Mouse (Mus musculus) MEL (cell line): ENCODE results near the gene Gm1123. TPM values are rescaled to one million over a fixed set of nuclear protein-coding genes. Genes with fewer than 3 reads are reported as not detected.

ENCODE experiments used
- DNase-seq: peaks from one replicate; pipeline ENCODE4 v3.0.0; 2011; ENCODE audit warnings: low read depth, low spot score
- H3K27ac ChIP-seq: 2 replicates; pipeline ENCODE4 v1.5.1; 2012; ENCODE audit warnings: low read depth, mild to moderate bottlenecking, control low read depth, low read length, moderate library complexity; ENCODE audit not compliant: control insufficient read depth
- H3K27me3 ChIP-seq, 2 experiments: fragments of 150-350 bp in 1 of 2; sonication (generic) in 1 of 2; 2 replicates each; pipeline ENCODE4 v1.6.1; 2012; ENCODE audit warnings: low read length in 2 of 2, mild to moderate bottlenecking in 2 of 2, improper control_type of control experiment in 1 of 2, moderate library complexity in 1 of 2; ENCODE audit not compliant: insufficient read depth in 2 of 2, control insufficient read depth in 1 of 2
- H3K36me3 ChIP-seq, 2 experiments: 2 replicates each; pipeline ENCODE4 v1.6.1; 2012 to 2014; ENCODE audit warnings: low read length in 2 of 2, improper control_type of control experiment in 1 of 2, inconsistent platforms in 1 of 2, mild to moderate bottlenecking in 1 of 2; ENCODE audit not compliant: insufficient read depth in 2 of 2, control insufficient read depth in 1 of 2
- H3K4me1 ChIP-seq, 2 experiments: fragments of 150-350 bp in 1 of 2; sonication (generic) in 1 of 2; 2 replicates each; pipeline ENCODE4 v1.6.1; 2012; ENCODE audit warnings: low read length in 2 of 2, improper control_type of control experiment in 1 of 2, mild to moderate bottlenecking in 1 of 2; ENCODE audit not compliant: insufficient read depth in 2 of 2, control insufficient read depth in 1 of 2
- H3K4me3 ChIP-seq, 2 experiments: fragments of 150-350 bp in 1 of 2; sonication (generic) in 1 of 2; 2 replicates each; pipeline ENCODE4 v1.5.1; 2012; ENCODE audit warnings: low read depth in 2 of 2, low read length in 2 of 2, mild to moderate bottlenecking in 2 of 2, moderate library complexity in 2 of 2, control low read depth in 1 of 2, improper control_type of control experiment in 1 of 2; ENCODE audit not compliant: control insufficient read depth in 1 of 2, insufficient read depth in 1 of 2
- H3K79me2 ChIP-seq: 2 replicates; pipeline ENCODE4 v1.6.1; 2012; ENCODE audit warnings: mild to moderate bottlenecking, low read length, moderate library complexity; ENCODE audit not compliant: control insufficient read depth, poor library complexity, insufficient read depth
- H3K9ac ChIP-seq: 2 replicates; pipeline ENCODE4 v1.6.1; 2012; ENCODE audit warnings: low read depth, mild to moderate bottlenecking, control low read depth, low read length, moderate library complexity; ENCODE audit not compliant: control insufficient read depth, poor library complexity, severe bottlenecking
- H3K9me3 ChIP-seq: fragments of 150-350 bp; sonication (generic); replicated peaks from 2 replicates; pipeline ENCODE4 v1.6.1; 2012; ENCODE audit warnings: mild to moderate bottlenecking, low read length, improper control_type of control experiment, moderate library complexity; ENCODE audit not compliant: insufficient read depth
- BHLHE40 ChIP-seq: IDR thresholded peaks from 2 replicates; pipeline ENCODE4 v1.6.1; 2012; ENCODE audit warnings: low read depth, mild to moderate bottlenecking, inconsistent platforms, low read length, improper control_type of control experiment, borderline replicate concordance
- CHD2 ChIP-seq: IDR thresholded peaks from 2 replicates; pipeline ENCODE4 v1.6.1; 2011; ENCODE audit warnings: low read length, improper control_type of control experiment
- CTCF ChIP-seq, 3 experiments: IDR thresholded peaks in 2 of 3; conservative IDR thresholded peaks in 1 of 3; 2 replicates each; pipeline ENCODE4 v1.5.1; 2011 to 2012; ENCODE audit warnings: low read length in 3 of 3, low read depth in 2 of 3, mild to moderate bottlenecking in 2 of 3, improper control_type of control experiment in 1 of 3, inconsistent platforms in 1 of 3, mixed read lengths in 1 of 3, moderate library complexity in 1 of 3; ENCODE audit not compliant: control insufficient read depth in 1 of 3, insufficient read depth in 1 of 3, poor library complexity in 1 of 3, severe bottlenecking in 1 of 3
- E2F4 ChIP-seq: IDR thresholded peaks from 2 replicates; pipeline ENCODE4 v1.6.1; 2011; ENCODE audit warnings: low read depth, low read length, improper control_type of control experiment, borderline replicate concordance
- EP300 ChIP-seq, 2 experiments: IDR thresholded peaks; 2 replicates each; pipeline ENCODE4 v1.6.1; 2011; ENCODE audit warnings: improper control_type of control experiment in 2 of 2, low read length in 2 of 2, low read depth in 1 of 2, mild to moderate bottlenecking in 1 of 2
- GABPA ChIP-seq: IDR thresholded peaks from 2 replicates; pipeline ENCODE4 v1.6.1; 2012; ENCODE audit warnings: low read depth, mild to moderate bottlenecking, inconsistent platforms, low read length, improper control_type of control experiment, moderate library complexity
- HCFC1 ChIP-seq: IDR thresholded peaks from 2 replicates; pipeline ENCODE4 v1.6.1; 2012; ENCODE audit warnings: low read depth, mild to moderate bottlenecking, inconsistent platforms, low read length, improper control_type of control experiment, moderate library complexity
- JUND ChIP-seq: IDR thresholded peaks from 2 replicates; pipeline ENCODE4 v1.6.1; 2011; ENCODE audit warnings: low read depth, mild to moderate bottlenecking, improper control_type of control experiment, low read length
- MAX ChIP-seq: IDR thresholded peaks from 2 replicates; pipeline ENCODE4 v1.6.1; 2011; ENCODE audit warnings: low read length, improper control_type of control experiment
- MAZ ChIP-seq: IDR thresholded peaks from 2 replicates; pipeline ENCODE4 v1.6.1; 2012; ENCODE audit warnings: low read depth, mild to moderate bottlenecking, inconsistent platforms, low read length, improper control_type of control experiment
- MEF2A ChIP-seq: IDR thresholded peaks from 2 replicates; pipeline ENCODE4 v1.6.1; 2014; ENCODE audit warnings: low read depth, mild to moderate bottlenecking, inconsistent platforms, low read length, improper control_type of control experiment; ENCODE audit not compliant: poor library complexity, insufficient replicate concordance, severe bottlenecking; ENCODE audit errors: extremely low read depth
- MXI1 ChIP-seq: IDR thresholded peaks from 2 replicates; pipeline ENCODE4 v1.6.1; 2011; ENCODE audit warnings: mild to moderate bottlenecking, low read depth, low read length, improper control_type of control experiment
- NELFE ChIP-seq: IDR thresholded peaks from 2 replicates; pipeline ENCODE4 v1.6.1; 2011; ENCODE audit warnings: low read depth, low read length, improper control_type of control experiment
- NRF1 ChIP-seq: IDR thresholded peaks from 2 replicates; pipeline ENCODE4 v1.6.1; 2014; ENCODE audit warnings: low read depth, mild to moderate bottlenecking, inconsistent platforms, low read length, improper control_type of control experiment, moderate library complexity; ENCODE audit not compliant: poor library complexity, insufficient read depth, severe bottlenecking
- POLR2A ChIP-seq, 2 experiments: IDR thresholded peaks; 2 replicates each; pipeline ENCODE4 v1.6.1; 2011 to 2012; ENCODE audit warnings: low read length in 2 of 2, mild to moderate bottlenecking in 2 of 2, control low read depth in 1 of 2, improper control_type of control experiment in 1 of 2, low read depth in 1 of 2, moderate library complexity in 1 of 2; ENCODE audit not compliant: control insufficient read depth in 1 of 2, insufficient read depth in 1 of 2, poor library complexity in 1 of 2
- POLR2AphosphoS2 ChIP-seq: IDR thresholded peaks from 2 replicates; pipeline ENCODE4 v1.6.1; 2011; ENCODE audit warnings: low read length, improper control_type of control experiment
- RAD21 ChIP-seq: IDR thresholded peaks from 2 replicates; pipeline ENCODE4 v1.6.1; 2011; ENCODE audit warnings: mild to moderate bottlenecking, low read depth, low read length, improper control_type of control experiment
- SIN3A ChIP-seq: IDR thresholded peaks from 2 replicates; pipeline ENCODE4 v1.6.1; 2012; ENCODE audit warnings: low read length, improper control_type of control experiment, inconsistent platforms
- TBP ChIP-seq: IDR thresholded peaks from 2 replicates; pipeline ENCODE4 v1.8.0; 2011; ENCODE audit warnings: low read depth, low read length, improper control_type of control experiment
- UBTF ChIP-seq: IDR thresholded peaks from 2 replicates; pipeline ENCODE4 v1.6.1; 2012; ENCODE audit warnings: low read depth, mild to moderate bottlenecking, inconsistent platforms, low read length, improper control_type of control experiment, moderate library complexity, borderline replicate concordance; ENCODE audit not compliant: insufficient read depth
- USF2 ChIP-seq, 2 experiments: IDR thresholded peaks; 2 replicates each; pipeline ENCODE4 v1.6.1; 2011 to 2012; ENCODE audit warnings: improper control_type of control experiment in 2 of 2, low read length in 2 of 2, borderline replicate concordance in 1 of 2, inconsistent platforms in 1 of 2, low read depth in 1 of 2, mild to moderate bottlenecking in 1 of 2; ENCODE audit not compliant: insufficient read depth in 1 of 2
- ZC3H11A ChIP-seq: IDR thresholded peaks from 2 replicates; pipeline ENCODE4 v1.6.1; 2012; ENCODE audit warnings: low read depth, mild to moderate bottlenecking, inconsistent platforms, low read length, improper control_type of control experiment
- ZKSCAN1 ChIP-seq: IDR thresholded peaks from 2 replicates; pipeline ENCODE4 v1.6.1; 2012; ENCODE audit warnings: low read depth, mild to moderate bottlenecking, inconsistent platforms, low read length, improper control_type of control experiment, moderate library complexity
- ZMIZ1 ChIP-seq: IDR thresholded peaks from 2 replicates; pipeline ENCODE4 v1.6.1; 2012; ENCODE audit warnings: low read depth, mild to moderate bottlenecking, inconsistent platforms, low read length, improper control_type of control experiment, moderate library complexity
- polyA plus RNA-seq, 2 experiments: library from polyadenylated mRNA; stranded (reverse) in 1 of 2; unstranded in 1 of 2; fragments of >175 nt in 1 of 2; fragments of >200 nt in 1 of 2; gene quantifications; 2 replicates each; pipeline versions ENCODE4 v1.2.1 to v1.2.4; 2012; ENCODE audit warnings: low replicate concordance in 2 of 2, low read depth in 1 of 2; ENCODE audit not compliant: insufficient read length in 2 of 2, insufficient read depth in 1 of 2, missing spikeins in 1 of 2
- total RNA-seq: library from RNA; depleted of rRNA; stranded (reverse); fragments of 300-350 nt; gene quantifications from 2 replicates; pipeline ENCODE4 v1.2.3, GENCODE M21; 2012; rRNA removed

Gene Gm1123
- not detected in 2 replicates for total RNA-seq
- polyA plus RNA-seq: not detected

DNA sequence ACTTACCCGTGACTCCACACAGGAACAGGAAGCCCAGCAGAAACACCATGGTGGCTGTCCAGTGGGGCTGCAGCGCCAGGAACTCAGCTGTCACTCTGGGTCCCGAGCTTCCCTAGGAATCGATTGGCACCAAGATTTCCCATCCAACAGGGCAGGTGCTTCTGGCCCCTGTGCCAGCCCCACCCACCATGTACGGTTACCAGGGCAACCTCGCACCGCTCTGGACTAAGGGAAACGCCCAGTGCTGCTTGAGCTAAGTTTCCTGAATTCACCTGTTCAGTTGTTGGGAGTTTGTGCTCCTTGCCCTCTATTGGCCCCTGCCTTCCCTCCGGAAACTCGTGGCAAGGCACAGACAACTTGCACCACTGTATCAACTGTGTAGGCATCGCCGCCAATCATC is at the start of gene Gm1123:
Gene Gm1123, minus strand, starts transcription at position 141 of the 400 bp plus-strand sequence.
- H3K4me1 ChIP-seq: no peaks in the 10 kb centered on the region
- no peak within 1 kb of the TSS for H3K9ac ChIP-seq
- H3K79me2 ChIP-seq: no peaks in the 10 kb centered on the region
- H3K27me3 ChIP-seq: no peaks in the 10 kb centered on the region
- TF ChIP-seq MAZ (no peak), ZKSCAN1 (no peak), CTCF (IDR thresholded peaks at IDR 0.05 in 2 of 3, conservative IDR thresholded peaks at IDR 0.05 in 1 of 3; ENCODE audit: control insufficient read depth in 1 of 3, insufficient read depth in 1 of 3, low read depth in 2 of 3, low read length in 3 of 3, poor library complexity in 1 of 3, severe bottlenecking in 1 of 3) (no peak), E2F4 (no peak), UBTF (no peak), ZMIZ1 (no peak), SIN3A (no peak), MAX (no peak), JUND (no peak), CHD2 (no peak), TBP (no peak), NELFE (no peak), RAD21 (no peak), USF2 (IDR thresholded peaks at IDR 0.05; ENCODE audit: borderline replicate concordance in 1 of 2, insufficient read depth in 1 of 2, low read depth in 1 of 2, low read length in 2 of 2) (no peak), NRF1 (no peak), MEF2A (no peak), HCFC1 (no peak), ZC3H11A (no peak), EP300 (IDR thresholded peaks at IDR 0.05; ENCODE audit: low read depth in 1 of 2, low read length in 2 of 2) (no peak), BHLHE40 (no peak)
- H3K4me3 ChIP-seq: no peak within 1 kb of the TSS
- DNase-seq: no peak
- H3K27ac ChIP-seq: no peak within 1 kb of the TSS
- no peaks in the 10 kb centered on the region for H3K36me3 ChIP-seq
- no peaks in the 10 kb centered on the region for H3K9me3 ChIP-seq

DNA sequence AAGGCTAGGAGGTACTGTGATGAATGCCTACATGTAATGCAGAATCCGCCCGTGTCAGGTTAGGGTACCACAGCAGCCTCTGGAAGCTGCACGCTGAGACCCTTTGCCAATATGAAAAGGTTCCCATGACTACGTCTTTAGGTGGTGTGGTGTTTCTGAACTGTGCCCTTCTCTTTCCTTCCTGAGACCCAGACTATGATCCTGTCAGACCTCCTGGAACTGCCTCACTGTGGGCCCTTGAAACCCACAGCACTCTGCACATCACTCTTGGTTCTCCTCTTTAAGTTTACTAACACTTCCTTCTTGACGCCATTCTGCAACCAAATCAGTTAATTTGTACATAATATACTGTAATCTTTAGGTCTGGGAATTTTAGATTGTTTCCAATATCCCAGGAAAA is 46.2 kb upstream of the Gm1123 start:
- Histone ChIP-seq H3K4me1 (no peaks in the 10 kb centered on the region), H3K27me3 (no peaks in the 10 kb centered on the region)
- TF ChIP-seq ZC3H11A (no peak), MXI1 (no peak), CHD2 (no peak), E2F4 (no peak), POLR2A (IDR thresholded peaks at IDR 0.05; ENCODE audit: control insufficient read depth in 1 of 2, insufficient read depth in 1 of 2, low read depth in 1 of 2, low read length in 2 of 2, poor library complexity in 1 of 2) (no peak), POLR2AphosphoS2 (no peak), JUND (no peak), GABPA (no peak)
- TF ChIP-seq, all 39 proteins: peak for 0
- DNase-seq: no peak
- Histone ChIP-seq H3K27ac (no peak overlapping the region), H3K9me3 (no peaks in the 10 kb centered on the region), H3K4me3 (no peak overlapping the region), H3K9ac (no peak overlapping the region), H3K36me3 (no peaks in the 10 kb centered on the region), H3K79me2 (no peaks in the 10 kb centered on the region)
